Mouse (Mus musculus): Measurements from ENCODE around the gene Srsf1.

DNA sequence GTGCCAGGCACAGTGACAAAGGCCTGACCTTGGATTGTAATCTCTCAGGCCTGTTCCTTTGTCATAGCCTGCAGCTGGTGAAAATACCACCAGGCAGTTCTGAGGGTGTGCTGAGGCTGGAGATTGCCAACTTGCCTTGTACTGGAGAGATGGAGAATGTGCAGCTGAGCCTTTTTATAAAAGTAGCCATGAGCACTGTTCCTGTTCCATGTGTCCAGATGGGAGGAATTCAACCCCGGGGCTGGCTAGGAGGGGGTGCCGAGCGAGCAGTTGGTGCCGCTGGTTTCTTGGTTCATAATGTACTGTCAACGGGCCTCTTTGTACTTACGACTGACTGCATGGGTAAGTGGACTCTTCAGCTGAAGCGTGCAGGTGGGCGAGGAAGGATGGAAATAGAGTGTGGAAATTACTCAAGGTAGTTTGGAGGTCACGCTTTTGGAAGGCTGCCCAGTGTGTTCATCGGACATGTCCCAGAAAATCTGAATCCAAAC, 10.4 kb upstream of the Srsf1 start:
- TF ChIP-seq CTCF (IDR thresholded peaks at IDR 0.05; ENCODE audit: low read depth, low read length) (no peak), POLR2AphosphoS5 (IDR thresholded peaks at IDR 0.05; ENCODE audit: insufficient replicate concordance, low read depth, low read length) (no peak), GATA1 (IDR thresholded peaks at IDR 0.05; ENCODE audit: borderline replicate concordance, low read length) (no peak)

Data from G1E (cell line).